Mouse (Mus musculus) small intestine, adult 2 months (tissue): ENCODE measurements around the gene Plekhg5.

Experiments
- CTCF ChIP-seq: fragments of 200-500 bp; IDR thresholded peaks from 2 replicates; pipeline ENCODE4 v1.5.1; 2012; ENCODE audit warnings: low read depth, mild to moderate bottlenecking, control low read depth, inconsistent platforms, low read length, moderate library complexity, mixed read lengths; ENCODE audit not compliant: insufficient replicate concordance, insufficient read length; ENCODE audit errors: extremely low read depth
- POLR2A ChIP-seq: fragments of 200-500 bp; IDR thresholded peaks from 2 replicates; pipeline ENCODE4 v1.6.1; 2012; ENCODE audit warnings: low read depth, mild to moderate bottlenecking, control low read depth, inconsistent platforms, low read length, moderate library complexity

DNA sequence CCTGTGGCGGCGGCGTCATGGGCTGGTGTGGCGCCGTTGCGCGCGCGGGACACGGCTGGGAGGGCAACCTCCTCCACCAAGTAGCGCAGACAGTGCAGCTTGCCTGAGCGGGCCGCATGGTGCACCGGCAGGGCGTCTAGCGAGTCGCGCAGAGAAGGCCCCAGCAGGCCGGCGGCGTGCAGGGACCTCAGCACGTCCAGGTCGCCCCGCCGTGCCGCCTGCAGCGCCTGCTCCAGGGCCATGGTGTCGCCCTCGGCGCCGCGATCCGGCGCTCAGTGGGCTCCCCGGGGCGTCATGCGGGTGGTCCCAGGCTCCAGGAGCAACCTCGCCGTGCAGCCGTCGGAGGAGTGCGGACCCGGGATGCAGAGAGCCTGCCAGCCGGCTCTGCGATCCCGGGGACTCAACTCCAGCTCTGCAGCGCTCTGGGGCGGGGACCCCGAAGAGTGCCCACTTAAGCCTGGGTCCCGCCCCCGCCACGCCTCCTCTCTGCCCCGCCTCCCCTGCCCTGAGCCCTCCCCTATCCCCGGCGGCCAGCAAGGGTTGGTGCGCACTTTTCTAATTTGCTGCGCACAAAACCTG is 79.8 kb downstream of the Plekhg5 start, which contains the start of gene Espn:
- TF ChIP-seq POLR2A (no peak), CTCF (no peak)
